Mouse (Mus musculus): Measurements from ENCODE around the gene Tbc1d17. TPM values are rescaled to one million over a fixed set of nuclear protein-coding genes. Genes with fewer than 3 reads are reported as not detected.

Tbc1d17 gene
- total and polyA plus RNA-seq, 3 experiments: 31.9 to 40.5 (median 38.5) TPM

GRCm38 (mm10) chr7:44855036-44855435, 6.2 kb upstream of the Tbc1d17 start:
- no peaks in the 10 kb centered on the region for H3K9me3 ChIP-seq (replicated peaks; ENCODE audit: low read length)
- H3K27ac ChIP-seq (ENCODE audit: insufficient read depth, low read depth): peak overlapping the region; percentile 91
- no peaks in the 10 kb centered on the region for H3K27me3 ChIP-seq (replicated peaks)
- H3K4me2 ChIP-seq (ENCODE audit: insufficient read depth, low read depth, poor library complexity, severe bottlenecking): peak overlapping the region; percentile 48
- DNase-seq (ENCODE audit: extremely low read depth): peak; percentile 58
- TF ChIP-seq ETS1 (conservative IDR thresholded peaks at IDR 0.05; ENCODE audit: low read depth, low read length): no peak
- peak; percentile 17 to 50; a peak in 2 of 4 replicates for TF ChIP-seq CTCF (conservative IDR thresholded peaks at IDR 0.05 in 1 of 2, IDR thresholded peaks at IDR 0.05 in 1 of 2; ENCODE audit: low read depth in 2 of 2, low read length in 2 of 2)
- TF ChIP-seq UBTF (IDR thresholded peaks at IDR 0.05; ENCODE audit: low read depth, low read length): 0 out of 2 replicates have a peak, but pooled peaks have one; percentile 17
- dilution Hi-C loops (cut with MboI; ENCODE audit: extremely low pct_ligation_motif_present, extremely low pct_unique_long_range_greater_than_20kb, low sequenced_read_pairs) (no loop called here), in situ Hi-C loops (cut with MboI; ENCODE audit: low pct_ligation_motif_present, low pct_unique_long_range_greater_than_20kb, low sequenced_read_pairs) (loop anchor here (10.0 kb wide), 1 partner anchor 100 kb away; no protein-coding TSS in a partner anchor)
- peaks cover 21% of the 10 kb centered on the region for H3K79me2 ChIP-seq (replicated peaks; ENCODE audit: control insufficient read depth, extremely low read depth, insufficient read depth, poor library complexity, severe bottlenecking)
- peak overlapping the region; percentile 66 to 72 (median 67) for H3K4me3 ChIP-seq (replicated peaks in 1 of 3; ENCODE audit: low read depth in 2 of 3, low read length in 2 of 3, poor library complexity in 1 of 3)
- peak overlapping the region; percentile 72 for H3K9ac ChIP-seq (ENCODE audit: insufficient read depth, low read depth)
- peaks cover 8 to 36% of the 10 kb centered on the region in 2 experiments for H3K36me3 ChIP-seq (replicated peaks in 1 of 2; ENCODE audit: control insufficient read depth in 1 of 2, insufficient read depth in 1 of 2, low read length in 1 of 2)
- peaks cover 18 to 63% of the 10 kb centered on the region in 2 experiments for H3K4me1 ChIP-seq (ENCODE audit: control insufficient read depth in 1 of 2, insufficient read depth in 2 of 2)

GRCm38 (mm10) chr7:44854356-44855031, 5.6 kb upstream of the Tbc1d17 start:
- H3K4me2 ChIP-seq (ENCODE audit: insufficient read depth, low read depth, poor library complexity, severe bottlenecking): peak overlapping the region; percentile 48
- peaks cover 8 to 31% of the 10 kb centered on the region in 2 experiments for H3K36me3 ChIP-seq (replicated peaks in 1 of 2; ENCODE audit: control insufficient read depth in 1 of 2, insufficient read depth in 1 of 2, low read length in 1 of 2)
- H3K4me3 ChIP-seq (replicated peaks in 1 of 3; ENCODE audit: low read depth in 2 of 3, low read length in 2 of 3, poor library complexity in 1 of 3): peak overlapping the region; percentile 66 to 72 (median 67)
- H3K79me2 ChIP-seq (replicated peaks; ENCODE audit: control insufficient read depth, extremely low read depth, insufficient read depth, poor library complexity, severe bottlenecking): peaks cover 21% of the 10 kb centered on the region
- DNase-seq (ENCODE audit: extremely low read depth): peak; percentile 73
- H3K27ac ChIP-seq (ENCODE audit: insufficient read depth, low read depth): peak overlapping the region; percentile 91
- no peaks in the 10 kb centered on the region for H3K27me3 ChIP-seq (replicated peaks)
- peak overlapping the region; percentile 72 for H3K9ac ChIP-seq (ENCODE audit: insufficient read depth, low read depth)
- peaks cover 18 to 59% of the 10 kb centered on the region in 2 experiments for H3K4me1 ChIP-seq (ENCODE audit: control insufficient read depth in 1 of 2, insufficient read depth in 2 of 2)
- dilution Hi-C loops (cut with MboI; ENCODE audit: extremely low pct_ligation_motif_present, extremely low pct_unique_long_range_greater_than_20kb, low sequenced_read_pairs): no loop called here
- H3K9me3 ChIP-seq (replicated peaks; ENCODE audit: low read length): no peaks in the 10 kb centered on the region
- in situ Hi-C loops (cut with MboI; ENCODE audit: low pct_ligation_motif_present, low pct_unique_long_range_greater_than_20kb, low sequenced_read_pairs): loop anchor here (10.0 kb wide), 1 partner anchor 100 kb away; no protein-coding TSS in a partner anchor
- 0 out of 2 replicates have a peak, but pooled peaks have one; percentile 31 for TF ChIP-seq KAT2A (IDR thresholded peaks at IDR 0.05; ENCODE audit: insufficient replicate concordance, low read length)
- peak; percentile 74 for TF ChIP-seq BHLHE40 (IDR thresholded peaks at IDR 0.05; ENCODE audit: low read depth, low read length)
- TF ChIP-seq JUND (conservative IDR thresholded peaks at IDR 0.05; ENCODE audit: low read depth, low read length): no peak
- TF ChIP-seq POLR2AphosphoS2 (IDR thresholded peaks at IDR 0.05; ENCODE audit: low read depth, low read length): 0 out of 2 replicates have a peak, but pooled peaks have one; percentile 53
- no peak for TF ChIP-seq RCOR1 (conservative IDR thresholded peaks at IDR 0.05; ENCODE audit: low read depth, low read length)
- 0 out of 2 replicates have a peak, but pooled peaks have one; percentile 35 for TF ChIP-seq TBP (conservative IDR thresholded peaks at IDR 0.05; ENCODE audit: low read depth, low read length)
- peak; percentile 69 for TF ChIP-seq HCFC1 (IDR thresholded peaks at IDR 0.05; ENCODE audit: low read depth, low read length)
- peak; percentile 85 for TF ChIP-seq ELF1 (IDR thresholded peaks at IDR 0.05; ENCODE audit: low read depth, low read length)
- no peak for TF ChIP-seq ZNF384 (IDR thresholded peaks at IDR 0.05; ENCODE audit: low read depth, low read length)
- peak; percentile 52; the same call in 1 of the 2 replicates for TF ChIP-seq MAX (IDR thresholded peaks at IDR 0.05; ENCODE audit: low read length)
- peak; percentile 77 for TF ChIP-seq POLR2A (IDR thresholded peaks at IDR 0.05; ENCODE audit: low read depth, low read length)
- no peak for TF ChIP-seq ZKSCAN1 (IDR thresholded peaks at IDR 0.05; ENCODE audit: borderline replicate concordance, low read depth, low read length)
- peak; percentile 53; the same call in 1 of the 2 replicates for TF ChIP-seq NELFE (IDR thresholded peaks at IDR 0.05; ENCODE audit: low read depth, low read length)
- TF ChIP-seq SIN3A (IDR thresholded peaks at IDR 0.05; ENCODE audit: low read length): peak; percentile 61
- peak; percentile 67 for TF ChIP-seq NRF1 (IDR thresholded peaks at IDR 0.05; ENCODE audit: low read depth, low read length)
- no peak for TF ChIP-seq MYC (IDR thresholded peaks at IDR 0.05; ENCODE audit: low read depth, low read length)
- TF ChIP-seq IRF4 (IDR thresholded peaks at IDR 0.05; ENCODE audit: low read depth, low read length): no peak
- TF ChIP-seq MEF2A (IDR thresholded peaks at IDR 0.05; ENCODE audit: borderline replicate concordance, low read depth, low read length): no peak; the same call in 1 of the 2 replicates
- TF ChIP-seq TCF12 (IDR thresholded peaks at IDR 0.05; ENCODE audit: low read depth, low read length): peak; percentile 66
- TF ChIP-seq ZMIZ1 (IDR thresholded peaks at IDR 0.05; ENCODE audit: low read depth, low read length): no peak; the same call in 1 of the 2 replicates
- no peak for TF ChIP-seq USF1 (IDR thresholded peaks at IDR 0.05; ENCODE audit: low read depth, low read length)
- TF ChIP-seq CHD2 (IDR thresholded peaks at IDR 0.05; ENCODE audit: low read length): peak; percentile 25
- no peak for TF ChIP-seq PAX5 (IDR thresholded peaks at IDR 0.05; ENCODE audit: low read length)
- peak; percentile 59; the same call in 1 of the 2 replicates for TF ChIP-seq MAZ (IDR thresholded peaks at IDR 0.05; ENCODE audit: low read depth, low read length)
- TF ChIP-seq UBTF (IDR thresholded peaks at IDR 0.05; ENCODE audit: low read depth, low read length): peak; percentile 77
- TF ChIP-seq GABPA (IDR thresholded peaks at IDR 0.05; ENCODE audit: insufficient replicate concordance, low read depth, low read length): no peak
- no peak for TF ChIP-seq ETS1 (conservative IDR thresholded peaks at IDR 0.05; ENCODE audit: low read depth, low read length)
- TF ChIP-seq CTCF (conservative IDR thresholded peaks at IDR 0.05 in 1 of 2, IDR thresholded peaks at IDR 0.05 in 1 of 2; ENCODE audit: low read depth in 2 of 2, low read length in 2 of 2): no peak
- TF ChIP-seq EP300 (IDR thresholded peaks at IDR 0.05; ENCODE audit: low read length): no peak
- no peak for TF ChIP-seq E2F4 (IDR thresholded peaks at IDR 0.05; ENCODE audit: insufficient replicate concordance, low read depth, low read length)
